Mouse (Mus musculus): ENCODE measurements around the gene Hmmr.

Gene Hmmr

GRCm38 (mm10) chr11:40694311-40695087 is 38.7 kb downstream of the Hmmr start:
- peak; percentile 70 to 78 for DNase-seq (ENCODE audit: low spot score in 2 of 2)

GRCm38 (mm10) chr11:40693366-40693951 is 39.8 kb downstream of the Hmmr start:
- DNase-seq (ENCODE audit: low spot score in 2 of 2): peak; percentile 81

GRCm38 (mm10) chr11:40692511-40693365 is 40.5 kb downstream of the Hmmr start:
- peak; percentile 96 for DNase-seq (ENCODE audit: low spot score in 2 of 2)

- peak; percentile 44 to 45 for DNase-seq (ENCODE audit: low spot score in 2 of 2)
Measured at GRCm38 (mm10) chr11:40692101-40692509, 41.1 kb downstream of the Hmmr start.

GRCm38 (mm10) chr11:40690444-40691127 is 42.6 kb downstream of the Hmmr start:
- no peak for DNase-seq (ENCODE audit: low spot score in 2 of 2)

GRCm38 (mm10) chr11:40683295-40683694 is 49.9 kb downstream of the Hmmr start:
- DNase-seq (ENCODE audit: low spot score in 2 of 2): no peak

- no peak for DNase-seq (ENCODE audit: low spot score in 2 of 2)
Measured at GRCm38 (mm10) chr11:40682456-40682855, 50.8 kb downstream of the Hmmr start.

- DNase-seq (ENCODE audit: low spot score in 2 of 2): no peak
Measured at GRCm38 (mm10) chr11:40677169-40677568, 56.1 kb downstream of the Hmmr start.

GRCm38 (mm10) chr11:40675014-40675730 is 58.0 kb downstream of the Hmmr start:
- DNase-seq (ENCODE audit: low spot score in 2 of 2): no peak
